Mouse (Mus musculus) CD4-positive helper T cell, adult 2 months (primary cell): ENCODE results near the gene Clec4n.
"Not testable (repeated sequence)": the region's sequence is repeated elsewhere in the genome, so short reads cannot be mapped to it uniquely, and the experiment has no call there.

Experiments
- DNase-seq: peaks from one replicate; pipeline ENCODE4 v3.0.0-alpha.2; 2012; ENCODE audit warnings: low read depth, missing footprints, low spot score

Clec4n gene

DNA sequence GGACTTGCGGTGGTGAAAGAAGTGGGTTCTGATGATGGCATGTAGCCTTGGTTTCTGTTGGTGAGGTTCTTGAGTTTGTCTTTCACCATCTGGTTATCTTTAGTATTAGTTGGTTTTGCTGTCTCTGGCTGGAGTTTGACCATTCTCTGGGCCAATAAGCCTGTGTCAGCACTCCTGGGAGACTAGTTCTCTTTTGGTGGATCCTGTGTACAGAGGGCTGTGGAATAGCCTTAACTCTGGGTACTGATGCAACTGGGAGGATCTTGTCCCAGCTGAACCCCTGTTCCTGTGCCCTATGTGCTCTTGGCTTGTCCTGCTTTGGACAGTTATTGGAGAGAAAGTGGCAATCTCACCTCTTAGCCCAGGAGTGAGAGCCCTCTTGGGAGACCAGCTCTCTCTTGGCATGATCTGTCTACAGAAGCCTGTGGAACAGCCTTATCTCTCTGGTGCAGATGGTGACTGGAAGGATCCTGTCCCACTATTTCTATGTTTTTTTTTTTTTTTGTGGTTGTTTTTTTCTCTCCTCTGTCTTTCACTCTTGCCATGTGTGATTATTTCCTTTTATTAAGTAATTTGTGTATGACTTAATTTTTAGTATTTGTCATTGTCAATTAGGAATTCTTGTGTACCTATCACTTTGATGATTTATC lies 63.2 kb downstream of the Clec4n start:
- DNase-seq, result no peak

DNA sequence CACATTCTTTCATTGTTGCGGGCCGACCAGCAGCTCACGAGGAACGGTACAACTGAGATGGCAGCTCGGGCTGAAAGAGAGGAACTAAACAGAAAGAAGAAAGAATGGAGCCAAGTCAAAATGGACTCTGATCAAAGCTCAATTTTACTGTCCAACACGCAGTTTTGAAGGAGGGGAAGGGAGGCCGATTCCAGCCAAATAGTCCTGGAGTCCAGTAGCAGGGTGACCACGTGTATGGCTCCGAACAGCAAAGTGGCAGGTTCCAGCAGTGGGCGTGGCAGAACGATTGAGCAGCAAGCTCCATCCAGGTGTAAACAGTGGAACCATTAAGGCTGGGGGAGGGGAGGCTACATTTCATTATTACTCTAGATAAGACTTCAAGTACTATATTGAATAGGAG lies 63.9 kb downstream of the Clec4n start:
- DNase-seq, result not testable (repeated sequence)
